Mouse (Mus musculus) heart, embryonic 12.5 days (tissue): ENCODE measurements at regions not wholly inside any gene's neighbourhood (a gene's known extent, or its start where the extent isn't known, plus 50 kb on each side); places are given as distances from the start of the nearest gene placed in this dataset.

Experiments used
- ATAC-seq: fragments of 200-750 bp; cut with Nextera tagmentation; 2 replicates; pipeline ENCODE4 v1.8.0; 2017; ENCODE audit warnings: moderate TSS enrichment, moderate library complexity; ENCODE audit not compliant: insufficient number of reproducible peaks, low FRiP score
- H3K27ac ChIP-seq: fragments of 300-500 bp; sonication (generic); 2 replicates; pipeline ENCODE4 v1.5.1; 2016; ENCODE audit warnings: mild to moderate bottlenecking, moderate library complexity; ENCODE audit not compliant: poor library complexity, severe bottlenecking
- H3K27me3 ChIP-seq: fragments of 300-500 bp; sonication (generic); replicated peaks from 2 replicates; pipeline ENCODE4 v1.6.1; 2016; ENCODE audit warnings: mild to moderate bottlenecking, moderate library complexity
- H3K36me3 ChIP-seq: fragments of 300-500 bp; sonication (generic); 2 replicates; pipeline ENCODE4 v1.6.1; 2016; ENCODE audit warnings: mild to moderate bottlenecking, moderate library complexity
- H3K4me1 ChIP-seq: fragments of 300-500 bp; sonication (generic); replicated peaks from 2 replicates; pipeline ENCODE4 v1.6.1; 2016; ENCODE audit warnings: mild to moderate bottlenecking
- H3K4me2 ChIP-seq: fragments of 300-500 bp; sonication (generic); 2 replicates; pipeline ENCODE4 v1.6.1; 2016; ENCODE audit warnings: mild to moderate bottlenecking, moderate library complexity
- H3K4me3 ChIP-seq: fragments of 300-500 bp; sonication (generic); 2 replicates; pipeline ENCODE4 v1.5.1; 2016; ENCODE audit warnings: mild to moderate bottlenecking
- H3K9ac ChIP-seq: fragments of 300-500 bp; sonication (generic); 2 replicates; pipeline ENCODE4 v1.6.1; 2016; ENCODE audit warnings: mild to moderate bottlenecking, moderate library complexity
- H3K9me3 ChIP-seq: fragments of 300-500 bp; sonication (generic); replicated peaks from 2 replicates; pipeline ENCODE4 v1.6.1; 2016; ENCODE audit warnings: mild to moderate bottlenecking, moderate library complexity
- WGBS: fragments of 180-500 bp; shearing (Covaris S2); methylation state at CpG from one replicate; pipeline ENCODE4 v1.1.7; 2016; 5-methylcytosine and 5-hydroxymethylcytosine counted together

DNA sequence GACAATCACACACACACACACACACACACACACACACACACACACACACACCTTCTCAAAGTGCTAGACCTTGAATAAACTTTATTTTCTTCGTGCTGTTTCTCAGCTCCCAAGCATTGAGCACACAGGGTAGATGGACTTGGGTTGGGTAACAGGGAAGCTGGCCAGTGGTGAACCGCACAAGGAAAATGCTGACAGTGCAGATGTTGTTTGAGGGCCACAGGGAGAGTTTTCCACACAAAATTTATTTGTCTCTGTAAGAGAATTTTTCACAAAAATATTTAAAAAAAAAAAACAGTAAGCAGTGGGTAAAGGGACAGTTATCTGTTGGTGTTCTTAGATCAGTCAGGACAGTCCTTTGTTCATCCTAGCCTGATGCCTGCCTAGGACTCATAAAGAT lies 110.8 kb upstream of the Usp24 start:
- no peak for ATAC-seq

DNA sequence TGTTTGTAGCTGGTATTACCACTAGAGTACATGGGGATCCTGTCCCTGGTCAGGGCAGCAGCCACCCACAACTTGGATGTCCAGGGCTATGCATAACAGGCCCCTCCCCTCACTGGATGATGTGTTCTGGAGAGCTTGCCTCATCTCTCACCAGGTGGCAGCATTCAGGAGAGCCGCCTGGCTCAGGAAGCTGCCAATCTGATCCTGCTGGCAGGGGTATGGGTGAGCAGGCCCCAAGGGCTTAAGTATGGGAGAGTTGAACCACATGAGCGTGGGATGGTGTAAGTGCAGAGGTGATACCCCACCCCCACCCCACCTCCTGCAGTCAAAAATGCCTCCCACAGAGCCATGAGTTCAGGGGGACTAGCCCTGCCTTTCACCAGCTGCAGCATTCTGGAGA lies 110.0 kb upstream of the Usp24 start:
- H3K4me2 ChIP-seq: no peak overlapping the region
- ATAC-seq: peak; percentile 52; the same call in 1 of the 2 replicates
- 60% methylated on average over 2 of the region's 2 CpGs for WGBS

More for the DNA sequence above, 110.8 kb upstream of the Usp24 start:
- Histone ChIP-seq H3K4me3 (no peak overlapping the region), H3K27ac (no peak overlapping the region), H3K4me2 (no peak overlapping the region), H3K9me3 (no peaks in the 10 kb centered on the region), H3K4me1 (peaks cover 22% of the 10 kb centered on the region), H3K9ac (no peak overlapping the region), H3K27me3 (no peaks in the 10 kb centered on the region), H3K36me3 (no peaks in the 10 kb centered on the region)
- WGBS: 75% methylated on average over 2 of the region's 2 CpGs

GRCm38 (mm10) chr4:106209465-106209864 lies 106.5 kb upstream of the Usp24 start:
- 0 out of 2 replicates have a peak, but pooled peaks cover 4% of the 10 kb centered on the region for H3K27me3 ChIP-seq
- no peaks in the 10 kb centered on the region for H3K36me3 ChIP-seq
- H3K4me2 ChIP-seq: no peak overlapping the region
- H3K4me3 ChIP-seq: no peak overlapping the region
- H3K27ac ChIP-seq: no peak overlapping the region
- no peaks in the 10 kb centered on the region for H3K9me3 ChIP-seq
- no peak overlapping the region for H3K9ac ChIP-seq
- H3K4me1 ChIP-seq: peaks cover 13% of the 10 kb centered on the region
- WGBS: 57% methylated on average over 11 of the region's 11 CpGs
- no peak for ATAC-seq

More for the DNA sequence above, 110.0 kb upstream of the Usp24 start:
- Histone ChIP-seq H3K36me3 (no peaks in the 10 kb centered on the region), H3K9me3 (no peaks in the 10 kb centered on the region), H3K4me1 (peaks cover 16% of the 10 kb centered on the region), H3K4me3 (no peak overlapping the region), H3K9ac (no peak overlapping the region), H3K27me3 (no peaks in the 10 kb centered on the region), H3K27ac (no peak overlapping the region)

DNA sequence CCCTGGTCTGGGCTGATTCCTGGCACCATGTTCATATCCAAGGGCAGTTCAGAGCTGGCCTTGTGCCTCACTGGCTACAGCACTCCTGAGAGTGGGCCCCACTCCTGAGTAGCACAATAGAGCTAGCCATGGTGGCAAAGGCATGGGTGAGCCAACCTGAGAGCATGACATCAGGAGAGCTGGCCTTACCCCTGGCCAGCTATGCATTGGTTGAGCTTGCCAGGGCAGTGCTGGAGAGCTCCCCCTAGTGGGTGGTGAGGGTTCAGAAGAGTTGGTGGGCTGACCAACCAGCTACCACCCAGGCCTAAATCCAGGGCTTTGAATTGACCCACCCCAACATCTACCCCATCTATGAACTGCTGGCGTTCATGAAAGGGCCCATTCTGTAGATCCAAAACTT lies 106.0 kb upstream of the Usp24 start:
- Histone ChIP-seq H3K27ac (no peak overlapping the region), H3K9me3 (no peaks in the 10 kb centered on the region), H3K9ac (no peak overlapping the region), H3K4me1 (peaks cover 13% of the 10 kb centered on the region), H3K4me3 (no peak overlapping the region), H3K4me2 (no peak overlapping the region), H3K36me3 (no peaks in the 10 kb centered on the region), H3K27me3 (0 out of 2 replicates have a peak, but pooled peaks cover 4% of the 10 kb centered on the region)
- 94% methylated on average over 1 of the region's 1 CpGs for WGBS
- no peak; the same call in 1 of the 2 replicates for ATAC-seq

GRCm38 (mm10) chr4:106214170-106214569 lies 101.8 kb upstream of the Usp24 start:
- H3K27ac ChIP-seq: no peak overlapping the region
- H3K4me2 ChIP-seq: no peak overlapping the region
- no peak for ATAC-seq
- H3K27me3 ChIP-seq: 0 out of 2 replicates have a peak, but pooled peaks cover 4% of the 10 kb centered on the region
- no peak overlapping the region for H3K9ac ChIP-seq
- H3K4me3 ChIP-seq: no peak overlapping the region
- no peaks in the 10 kb centered on the region for H3K36me3 ChIP-seq
- no peaks in the 10 kb centered on the region for H3K9me3 ChIP-seq
- H3K4me1 ChIP-seq: no peaks in the 10 kb centered on the region
- 79% methylated on average over 5 of the region's 5 CpGs for WGBS

GRCm38 (mm10) chr4:106220621-106221020 lies 95.4 kb upstream of the Usp24 start:
- ATAC-seq: no peak
- WGBS: 79% methylated on average over 9 of the region's 9 CpGs
- Histone ChIP-seq H3K9ac (no peak overlapping the region), H3K36me3 (no peaks in the 10 kb centered on the region), H3K27me3 (0 out of 2 replicates have a peak, but pooled peaks cover 3% of the 10 kb centered on the region), H3K4me3 (no peak overlapping the region), H3K9me3 (no peaks in the 10 kb centered on the region), H3K4me2 (no peak overlapping the region), H3K27ac (no peak overlapping the region), H3K4me1 (no peaks in the 10 kb centered on the region)

GRCm38 (mm10) chr4:106225184-106225862 lies 90.7 kb upstream of the Usp24 start:
- no peaks in the 10 kb centered on the region for H3K4me1 ChIP-seq
- 0 out of 2 replicates have a peak, but pooled peaks cover 3% of the 10 kb centered on the region for H3K27me3 ChIP-seq
- H3K9ac ChIP-seq: no peak overlapping the region
- WGBS: 45% methylated on average over 12 of the region's 12 CpGs
- ATAC-seq: no peak; the same call in 1 of the 2 replicates
- no peak overlapping the region for H3K27ac ChIP-seq
- no peak overlapping the region for H3K4me3 ChIP-seq
- no peaks in the 10 kb centered on the region for H3K36me3 ChIP-seq
- H3K9me3 ChIP-seq: no peaks in the 10 kb centered on the region
- H3K4me2 ChIP-seq: peak overlapping the region; percentile 36

- H3K4me2 ChIP-seq: no peak overlapping the region
- H3K36me3 ChIP-seq: no peaks in the 10 kb centered on the region
- no peaks in the 10 kb centered on the region for H3K9me3 ChIP-seq
- peaks cover 6% of the 10 kb centered on the region for H3K4me1 ChIP-seq
- no peak overlapping the region for H3K4me3 ChIP-seq
- 70% methylated on average over 8 of the region's 8 CpGs for WGBS
- no peak overlapping the region for H3K27ac ChIP-seq
- H3K27me3 ChIP-seq: 0 out of 2 replicates have a peak, but pooled peaks cover 3% of the 10 kb centered on the region
- no peak for ATAC-seq
- H3K9ac ChIP-seq: no peak overlapping the region
Observed at GRCm38 (mm10) chr4:106227428-106227827, 88.6 kb upstream of the Usp24 start.

- Histone ChIP-seq H3K9me3 (no peaks in the 10 kb centered on the region), H3K4me2 (no peak overlapping the region), H3K36me3 (no peaks in the 10 kb centered on the region), H3K4me3 (no peak overlapping the region), H3K27me3 (0 out of 2 replicates have a peak, but pooled peaks cover 3% of the 10 kb centered on the region), H3K27ac (no peak overlapping the region), H3K9ac (no peak overlapping the region), H3K4me1 (peaks cover 14% of the 10 kb centered on the region)
- ATAC-seq: 0 out of 2 replicates have a peak, but pooled peaks have one; percentile 12
- 35% methylated on average over 9 of the region's 9 CpGs for WGBS
Observed at GRCm38 (mm10) chr4:106228534-106228933, 87.5 kb upstream of the Usp24 start.

DNA sequence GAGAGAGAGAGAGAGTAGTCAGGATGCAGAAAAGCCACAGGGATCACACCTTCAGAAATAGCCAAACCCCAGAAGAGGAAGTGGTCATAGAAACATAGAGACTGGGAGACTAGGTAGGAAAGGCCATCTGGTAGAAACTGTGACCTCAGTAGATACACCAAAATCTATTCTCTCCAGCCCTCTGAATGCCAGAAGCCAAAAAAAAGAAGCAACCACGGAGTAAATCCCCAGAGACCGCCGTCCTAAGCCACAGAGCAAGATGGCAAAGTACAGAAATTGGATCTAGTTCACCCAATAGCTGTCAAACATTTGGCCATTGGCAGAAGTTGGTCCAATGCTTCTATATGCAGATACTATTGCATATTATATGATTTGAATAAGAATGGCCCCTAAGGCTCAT lies 86.5 kb upstream of the Usp24 start:
- 0 out of 2 replicates have a peak, but pooled peaks cover 3% of the 10 kb centered on the region for H3K27me3 ChIP-seq
- no peak overlapping the region for H3K4me2 ChIP-seq
- peaks cover 14% of the 10 kb centered on the region for H3K4me1 ChIP-seq
- no peak overlapping the region for H3K4me3 ChIP-seq
- no peaks in the 10 kb centered on the region for H3K36me3 ChIP-seq
- no peak overlapping the region for H3K27ac ChIP-seq
- WGBS: 71% methylated on average over 3 of the region's 3 CpGs
- ATAC-seq: no peak
- no peaks in the 10 kb centered on the region for H3K9me3 ChIP-seq
- H3K9ac ChIP-seq: no peak overlapping the region

DNA sequence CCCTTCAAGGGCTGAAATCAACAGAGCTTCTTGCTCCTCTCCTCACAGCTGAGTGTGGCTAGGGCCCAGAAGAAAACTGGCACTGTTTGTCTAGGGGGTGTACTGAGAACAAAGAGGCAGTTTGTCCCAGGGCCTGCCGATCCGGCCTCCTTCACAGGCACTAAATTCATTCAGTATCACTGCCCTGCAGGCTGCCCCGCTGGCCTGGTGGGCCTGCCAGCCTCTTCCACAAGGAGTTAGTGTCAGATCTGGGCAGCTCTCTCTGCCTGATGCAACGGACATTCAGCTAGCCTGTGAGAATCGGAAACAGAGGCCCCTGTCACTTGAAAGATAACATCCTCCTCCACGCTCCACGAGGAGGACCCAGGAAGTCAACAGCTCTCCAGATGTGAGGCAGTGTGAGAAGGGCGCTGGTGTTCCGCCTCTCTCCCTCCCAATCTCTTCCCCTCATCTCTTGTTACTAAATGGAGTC lies 83.5 kb upstream of the Usp24 start:
- peak; percentile 58; the same call in 1 of the 2 replicates for ATAC-seq
- Histone ChIP-seq H3K9ac (no peak overlapping the region), H3K4me2 (no peak overlapping the region), H3K4me3 (no peak overlapping the region), H3K9me3 (no peaks in the 10 kb centered on the region), H3K27me3 (no peaks in the 10 kb centered on the region), H3K36me3 (no peaks in the 10 kb centered on the region), H3K27ac (peak overlapping the region; percentile 53; the same call in 1 of the 2 replicates), H3K4me1 (peaks cover 14% of the 10 kb centered on the region)
- 10% methylated on average over 9 of the region's 9 CpGs for WGBS
